Mouse (Mus musculus): ENCODE results near the gene Wfdc6a. TPM values are rescaled to one million over a fixed set of nuclear protein-coding genes. Genes with fewer than 3 reads are reported as not detected.
"Not testable (repeated sequence)": the region's sequence is repeated elsewhere in the genome, so short reads cannot be mapped to it uniquely, and the experiment has no call there.

The Wfdc6a gene
- not detected in 2 replicates for total RNA-seq (2014; rRNA removed)
- 0.11 TPM in 1 of 2 replicates, not detected in the other for polyA plus RNA-seq (2012; rRNA removed)

DNA sequence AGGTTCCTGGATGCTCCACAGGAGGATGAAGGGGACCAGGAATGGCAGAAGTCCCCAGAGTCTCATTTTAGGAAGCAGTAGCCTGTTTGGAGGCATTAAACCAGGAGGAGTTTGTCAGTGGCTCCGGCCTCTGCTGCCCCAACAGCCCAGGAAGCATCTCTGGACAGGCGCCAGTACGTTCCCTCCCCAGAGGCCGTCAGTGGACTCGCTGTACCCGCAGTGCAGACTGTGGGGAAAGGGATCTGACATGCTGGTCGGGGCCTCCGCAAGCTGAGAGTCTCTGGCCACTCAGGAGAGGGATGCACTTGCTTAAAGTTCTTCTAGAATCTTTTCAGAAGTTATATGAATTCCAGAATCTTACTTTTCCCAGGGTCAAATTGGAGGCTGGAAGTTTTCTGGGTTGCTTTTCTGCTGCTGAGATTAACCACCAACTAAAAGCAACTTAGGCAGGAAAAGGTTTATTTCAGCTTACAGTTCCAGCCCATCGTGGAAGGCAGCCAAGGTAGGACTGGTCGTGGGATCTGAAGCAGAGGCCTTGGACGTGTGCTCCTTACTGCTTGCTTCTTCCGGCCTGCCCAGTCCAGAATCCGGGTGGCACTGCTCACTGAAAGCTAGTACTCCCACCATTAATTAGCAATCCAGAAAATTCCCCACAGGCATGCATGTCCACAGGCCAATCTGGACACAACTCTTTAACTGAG, at the start of gene Wfdc6a:
Gene Wfdc6a, minus strand, starts transcription at position 423 of the 701 bp plus-strand sequence.
- WGBS: 61% methylated on average over 13 of the region's 13 CpGs
- H3K36me3 ChIP-seq (ENCODE audit: control insufficient read depth, insufficient read depth, low read length); DNase-seq (ENCODE audit: extremely low read depth, low read depth, low spot score); H3K27ac ChIP-seq (replicated peaks; ENCODE audit: insufficient read depth, low read depth, low read length); H3K4me1 ChIP-seq (ENCODE audit: control insufficient read depth, insufficient read depth, low read length); H3K9ac ChIP-seq (ENCODE audit: low read depth, low read length); H3K79me2 ChIP-seq (ENCODE audit: control insufficient read depth, insufficient read depth, low read length); H3K4me3 ChIP-seq (ENCODE audit: insufficient read depth, low read depth, low read length); H3K27me3 ChIP-seq (ENCODE audit: control insufficient read depth, insufficient read depth, low read length): not testable (repeated sequence)

DNA sequence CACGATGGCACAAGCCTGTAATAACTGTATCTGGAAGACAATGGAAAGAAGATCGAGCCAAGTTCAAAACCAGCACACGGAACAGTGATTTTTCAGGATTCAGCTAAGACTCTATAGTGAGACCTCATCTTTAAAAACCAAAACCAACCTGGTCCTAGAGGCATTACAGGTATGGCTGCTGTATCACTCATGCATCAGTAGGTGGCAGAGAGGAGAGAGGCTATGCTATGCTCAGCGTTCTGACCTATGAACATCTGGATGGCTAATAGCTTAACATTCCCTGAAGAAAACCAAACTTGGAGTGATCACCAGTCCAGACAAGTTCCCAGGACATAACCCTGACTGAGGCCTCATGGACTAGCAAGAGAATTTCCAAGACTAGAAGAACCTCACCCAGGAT, 36.5 kb upstream of the Wfdc6a start:
- WGBS: 82% methylated on average over 4 of the region's 4 CpGs
- Histone ChIP-seq H3K79me2 (ENCODE audit: control insufficient read depth, insufficient read depth, low read length) (no peaks in the 10 kb centered on the region), H3K9ac (ENCODE audit: low read depth, low read length) (no peak overlapping the region), H3K4me3 (ENCODE audit: insufficient read depth, low read depth, low read length) (no peak overlapping the region), H3K27me3 (ENCODE audit: control insufficient read depth, insufficient read depth, low read length) (no peaks in the 10 kb centered on the region), H3K36me3 (ENCODE audit: control insufficient read depth, insufficient read depth, low read length) (no peaks in the 10 kb centered on the region), H3K27ac (replicated peaks; ENCODE audit: insufficient read depth, low read depth, low read length) (no peak overlapping the region), H3K4me1 (ENCODE audit: control insufficient read depth, insufficient read depth, low read length) (no peaks in the 10 kb centered on the region)
- no peak for DNase-seq (ENCODE audit: extremely low read depth, low read depth, low spot score)
- no peak for TF ChIP-seq CTCF (IDR thresholded peaks at IDR 0.05; ENCODE audit: low read depth, low read length)
- TF ChIP-seq POLR2A (IDR thresholded peaks at IDR 0.05; ENCODE audit: extremely low read depth, insufficient read depth, low read length): no peak

DNA sequence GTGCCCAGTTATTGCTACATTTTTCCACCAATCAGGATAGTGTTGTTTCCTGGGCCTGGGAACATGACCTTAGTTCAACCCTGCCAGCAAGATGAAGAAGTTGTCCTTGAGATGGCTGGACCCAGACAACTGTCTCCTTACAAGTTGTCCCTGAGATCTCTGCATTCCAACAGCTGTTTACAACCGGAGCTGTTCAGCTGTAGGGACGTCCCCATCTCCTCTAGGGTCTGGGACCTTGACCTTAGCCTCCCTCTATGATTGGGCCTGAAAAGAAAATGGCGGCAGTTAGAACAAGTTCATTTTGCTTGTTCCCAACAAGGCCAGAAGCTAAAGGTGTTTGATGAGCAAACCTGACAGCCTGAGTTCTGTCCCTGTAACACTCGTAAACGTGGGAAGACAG, 33.8 kb upstream of the Wfdc6a start:
- Histone ChIP-seq H3K4me3 (ENCODE audit: insufficient read depth, low read depth, low read length) (no peak overlapping the region), H3K4me1 (ENCODE audit: control insufficient read depth, insufficient read depth, low read length) (no peaks in the 10 kb centered on the region), H3K9ac (ENCODE audit: low read depth, low read length) (no peak overlapping the region), H3K27ac (replicated peaks; ENCODE audit: insufficient read depth, low read depth, low read length) (no peak overlapping the region), H3K36me3 (ENCODE audit: control insufficient read depth, insufficient read depth, low read length) (no peaks in the 10 kb centered on the region), H3K27me3 (ENCODE audit: control insufficient read depth, insufficient read depth, low read length) (no peaks in the 10 kb centered on the region), H3K79me2 (ENCODE audit: control insufficient read depth, insufficient read depth, low read length) (no peaks in the 10 kb centered on the region)
- no peak for DNase-seq (ENCODE audit: extremely low read depth, low read depth, low spot score)
- WGBS: 67% methylated on average over 5 of the region's 5 CpGs
- TF ChIP-seq CTCF (IDR thresholded peaks at IDR 0.05; ENCODE audit: low read depth, low read length) (no peak), POLR2A (IDR thresholded peaks at IDR 0.05; ENCODE audit: extremely low read depth, insufficient read depth, low read length) (no peak)

DNA sequence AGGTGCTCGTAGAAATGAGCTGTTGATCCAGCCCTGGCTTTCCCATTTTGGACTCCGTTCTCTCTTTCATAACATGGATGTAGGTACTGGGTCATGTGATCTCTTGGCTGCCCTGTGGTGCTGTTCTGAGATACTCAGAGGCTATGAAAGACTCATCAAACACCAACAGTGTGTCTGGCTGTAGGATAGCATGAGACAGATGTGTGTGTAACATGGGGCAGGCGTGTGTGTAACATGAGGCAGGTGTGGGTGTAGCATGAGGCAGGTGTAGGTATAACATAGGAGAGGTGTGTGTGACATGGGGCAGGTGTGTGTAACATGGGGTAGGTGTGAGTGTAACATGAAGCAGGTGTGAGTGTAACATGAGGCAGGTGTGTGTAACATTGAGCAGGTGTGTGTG, 30.1 kb upstream of the Wfdc6a start:
- TF ChIP-seq CTCF (IDR thresholded peaks at IDR 0.05; ENCODE audit: low read depth, low read length) (no peak), POLR2A (IDR thresholded peaks at IDR 0.05; ENCODE audit: extremely low read depth, insufficient read depth, low read length) (no peak)
- 67% methylated on average over 3 of the region's 3 CpGs for WGBS
- no peaks in the 10 kb centered on the region for H3K36me3 ChIP-seq (ENCODE audit: control insufficient read depth, insufficient read depth, low read length)

DNA sequence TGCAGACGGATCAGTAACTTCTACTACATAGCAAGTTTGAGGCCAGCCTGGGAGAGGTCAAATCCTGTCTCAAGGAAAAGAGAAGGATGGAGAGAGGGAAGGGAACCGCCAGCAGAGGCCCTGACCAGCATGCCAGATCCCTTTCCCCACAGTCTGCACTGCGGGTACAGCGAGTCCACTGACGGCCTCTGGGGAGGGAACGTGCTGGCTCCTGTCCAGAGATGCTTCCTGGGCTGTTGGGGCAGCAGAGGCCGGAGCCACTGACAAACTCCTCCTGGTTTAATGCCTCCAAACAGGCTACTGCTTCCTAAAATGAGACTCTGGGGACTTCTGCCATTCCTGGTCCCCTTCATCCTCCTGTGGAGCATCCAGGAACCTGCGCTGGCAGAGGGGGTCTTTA, 28.2 kb upstream of the Wfdc6a start, which contains the start of the genes Wfdc6b and Wfdc8:
Gene Wfdc6b, plus strand, starts transcription at position 52 of the 400 bp plus-strand sequence.
Gene Wfdc8, minus strand, starts transcription at position 156 of the 400 bp plus-strand sequence.
- not testable (repeated sequence) for H3K36me3 ChIP-seq (ENCODE audit: control insufficient read depth, insufficient read depth, low read length); H3K4me1 ChIP-seq (ENCODE audit: control insufficient read depth, insufficient read depth, low read length); H3K79me2 ChIP-seq (ENCODE audit: control insufficient read depth, insufficient read depth, low read length); H3K9ac ChIP-seq (ENCODE audit: low read depth, low read length); H3K27me3 ChIP-seq (ENCODE audit: control insufficient read depth, insufficient read depth, low read length); DNase-seq (ENCODE audit: extremely low read depth, low read depth, low spot score); H3K27ac ChIP-seq (replicated peaks; ENCODE audit: insufficient read depth, low read depth, low read length); H3K4me3 ChIP-seq (ENCODE audit: insufficient read depth, low read depth, low read length)
- 58% methylated on average over 8 of the region's 8 CpGs for WGBS

More for the DNA sequence above, 30.1 kb upstream of the Wfdc6a start:
- H3K27me3 ChIP-seq (ENCODE audit: control insufficient read depth, insufficient read depth, low read length): no peaks in the 10 kb centered on the region
- H3K27ac ChIP-seq (replicated peaks; ENCODE audit: insufficient read depth, low read depth, low read length): no peak overlapping the region
- no peaks in the 10 kb centered on the region for H3K4me1 ChIP-seq (ENCODE audit: control insufficient read depth, insufficient read depth, low read length)
- H3K79me2 ChIP-seq (ENCODE audit: control insufficient read depth, insufficient read depth, low read length): no peaks in the 10 kb centered on the region
- no peak overlapping the region for H3K4me3 ChIP-seq (ENCODE audit: insufficient read depth, low read depth, low read length)
- DNase-seq (ENCODE audit: extremely low read depth, low read depth, low spot score): no peak
- no peak overlapping the region for H3K9ac ChIP-seq (ENCODE audit: low read depth, low read length)

DNA sequence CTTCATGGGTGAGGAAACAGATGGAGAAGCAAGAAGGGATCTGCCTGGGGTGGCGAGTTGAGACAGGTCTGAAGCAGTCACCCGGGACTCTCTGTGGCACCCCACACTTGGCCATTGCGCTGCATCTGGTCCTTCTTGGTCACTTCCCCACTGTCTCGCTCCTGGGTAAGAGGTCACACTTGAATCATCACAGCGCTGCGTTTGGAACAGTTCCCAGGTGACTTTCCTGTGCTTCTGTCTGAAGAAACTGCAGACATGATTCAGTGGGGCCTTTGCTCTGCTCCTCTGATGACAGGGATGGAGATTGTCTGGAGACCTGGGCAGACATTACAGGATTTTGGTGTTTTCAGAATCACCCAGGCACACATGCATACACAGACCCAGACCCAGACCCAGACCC, 23.5 kb upstream of the Wfdc6a start:
- no peak overlapping the region for H3K4me3 ChIP-seq (ENCODE audit: insufficient read depth, low read depth, low read length)
- no peak for DNase-seq (ENCODE audit: extremely low read depth, low read depth, low spot score)
- H3K36me3 ChIP-seq (ENCODE audit: control insufficient read depth, insufficient read depth, low read length): no peaks in the 10 kb centered on the region
- WGBS: 72% methylated on average over 6 of the region's 6 CpGs
- H3K27ac ChIP-seq (replicated peaks; ENCODE audit: insufficient read depth, low read depth, low read length): no peak overlapping the region
- no peak for TF ChIP-seq CTCF (IDR thresholded peaks at IDR 0.05; ENCODE audit: low read depth, low read length)
- TF ChIP-seq POLR2A (IDR thresholded peaks at IDR 0.05; ENCODE audit: extremely low read depth, insufficient read depth, low read length): no peak
- no peaks in the 10 kb centered on the region for H3K79me2 ChIP-seq (ENCODE audit: control insufficient read depth, insufficient read depth, low read length)
- no peaks in the 10 kb centered on the region for H3K4me1 ChIP-seq (ENCODE audit: control insufficient read depth, insufficient read depth, low read length)
- no peaks in the 10 kb centered on the region for H3K27me3 ChIP-seq (ENCODE audit: control insufficient read depth, insufficient read depth, low read length)
- no peak overlapping the region for H3K9ac ChIP-seq (ENCODE audit: low read depth, low read length)

All from liver, adult 2 months (tissue).